Mouse (Mus musculus): ENCODE results near the gene Tmem206. TPM values are rescaled to one million over a fixed set of nuclear protein-coding genes. Genes with fewer than 3 reads are reported as not detected.

Gene Tmem206
- polyA plus RNA-seq, 1 experiment from 2014 or later = 18.3 TPM

- 65% methylated on average over 9 of the region's 9 CpGs for WGBS
- H3K27me3 ChIP-seq = no peaks in the 10 kb centered on the region
- H3K4me3 ChIP-seq = no peak overlapping the region
- H3K9ac ChIP-seq = no peak overlapping the region
- H3K36me3 ChIP-seq = no peaks in the 10 kb centered on the region
- no peak overlapping the region for H3K4me2 ChIP-seq
- 0 out of 2 replicates have a peak, but pooled peaks cover 5% of the 10 kb centered on the region for H3K4me1 ChIP-seq
- H3K9me3 ChIP-seq = no peaks in the 10 kb centered on the region
- ATAC-seq (ENCODE audit: insufficient number of reproducible peaks, insufficient read depth, low FRiP score, low TSS enrichment, low read depth) = no peak
- H3K27ac ChIP-seq = no peak overlapping the region
Measured at GRCm38 (mm10) chr1:191293996-191294795, 31.5 kb upstream of the Tmem206 start.

- no peak overlapping the region for H3K9ac ChIP-seq
- 35% methylated on average over 3 of the region's 3 CpGs for WGBS
- 0 out of 2 replicates have a peak, but pooled peaks cover 5% of the 10 kb centered on the region for H3K4me1 ChIP-seq
- H3K27me3 ChIP-seq = no peaks in the 10 kb centered on the region
- no peak overlapping the region for H3K4me2 ChIP-seq
- no peaks in the 10 kb centered on the region for H3K9me3 ChIP-seq
- no peak overlapping the region for H3K4me3 ChIP-seq
- H3K27ac ChIP-seq = no peak overlapping the region
- H3K36me3 ChIP-seq = no peaks in the 10 kb centered on the region
- no peak for ATAC-seq (ENCODE audit: insufficient number of reproducible peaks, insufficient read depth, low FRiP score, low TSS enrichment, low read depth)
Measured at GRCm38 (mm10) chr1:191295784-191296183, 29.9 kb upstream of the Tmem206 start.

DNA sequence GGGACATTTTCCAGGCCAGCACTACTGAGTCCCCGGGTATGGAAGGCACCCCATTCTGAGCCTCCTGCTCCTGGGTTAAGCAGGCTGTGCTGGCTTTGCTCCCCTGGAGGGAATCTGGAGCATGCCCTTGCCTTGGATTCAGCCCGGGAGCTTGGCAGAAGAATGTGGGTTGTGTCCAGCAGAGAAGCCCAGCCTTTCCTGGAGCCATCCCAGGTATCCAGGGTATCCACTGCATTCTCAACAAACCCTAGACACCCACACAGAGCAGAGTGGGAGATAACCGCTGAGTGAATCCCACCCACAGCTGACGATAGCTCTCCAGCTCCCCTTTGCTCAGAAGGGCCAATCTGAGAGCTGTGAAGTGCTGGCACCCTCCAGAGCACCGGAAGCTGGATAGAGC is 29.3 kb upstream of the Tmem206 start:
- Histone ChIP-seq H3K4me3 (no peak overlapping the region), H3K27me3 (no peaks in the 10 kb centered on the region), H3K27ac (no peak overlapping the region), H3K9ac (no peak overlapping the region), H3K4me2 (no peak overlapping the region), H3K36me3 (no peaks in the 10 kb centered on the region), H3K4me1 (0 out of 2 replicates have a peak, but pooled peaks cover 5% of the 10 kb centered on the region), H3K9me3 (no peaks in the 10 kb centered on the region)
- ATAC-seq (ENCODE audit: insufficient number of reproducible peaks, insufficient read depth, low FRiP score, low TSS enrichment, low read depth) = no peak
- WGBS = 74% methylated on average over 5 of the region's 5 CpGs

- no peak overlapping the region for H3K27ac ChIP-seq
- no peak overlapping the region for H3K4me3 ChIP-seq
- H3K9me3 ChIP-seq = no peaks in the 10 kb centered on the region
- no peak overlapping the region for H3K9ac ChIP-seq
- H3K4me2 ChIP-seq = no peak overlapping the region
- no peaks in the 10 kb centered on the region for H3K36me3 ChIP-seq
- H3K27me3 ChIP-seq = no peaks in the 10 kb centered on the region
- ATAC-seq (ENCODE audit: insufficient number of reproducible peaks, insufficient read depth, low FRiP score, low TSS enrichment, low read depth) = no peak
- H3K4me1 ChIP-seq = no peaks in the 10 kb centered on the region
- WGBS = 86% methylated on average over 4 of the region's 4 CpGs
Measured at GRCm38 (mm10) chr1:191298304-191298703, 27.4 kb upstream of the Tmem206 start.

GRCm38 (mm10) chr1:191299215-191299942 is 26.3 kb upstream of the Tmem206 start:
- Histone ChIP-seq H3K27ac (no peak overlapping the region), H3K27me3 (no peaks in the 10 kb centered on the region), H3K9ac (no peak overlapping the region), H3K36me3 (no peaks in the 10 kb centered on the region), H3K4me2 (no peak overlapping the region), H3K4me3 (no peak overlapping the region), H3K4me1 (no peaks in the 10 kb centered on the region), H3K9me3 (no peaks in the 10 kb centered on the region)
- ATAC-seq (ENCODE audit: insufficient number of reproducible peaks, insufficient read depth, low FRiP score, low TSS enrichment, low read depth) = no peak
- 52% methylated on average over 11 of the region's 11 CpGs for WGBS

DNA sequence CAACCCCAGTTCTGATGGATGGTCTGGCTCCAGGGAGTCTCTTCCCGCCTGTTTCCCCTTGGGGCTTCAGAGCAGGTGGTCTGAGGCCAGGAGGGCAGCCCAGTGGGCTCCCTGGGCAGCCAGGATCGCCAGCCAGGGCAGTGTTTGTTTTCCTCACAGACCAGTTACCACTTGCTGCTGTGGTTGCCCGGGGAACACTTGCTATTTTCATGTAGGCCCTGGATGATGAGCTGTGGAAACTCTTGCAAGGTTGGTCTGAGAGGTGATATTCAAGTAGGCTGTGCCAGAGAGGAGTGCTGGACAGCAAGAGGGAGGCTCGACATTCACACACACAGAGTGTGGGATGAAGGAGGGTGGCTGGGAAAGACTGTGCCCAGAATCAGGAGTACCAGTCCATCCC is 23.8 kb upstream of the Tmem206 start:
- H3K9me3 ChIP-seq = no peaks in the 10 kb centered on the region
- no peaks in the 10 kb centered on the region for H3K4me1 ChIP-seq
- H3K27me3 ChIP-seq = no peaks in the 10 kb centered on the region
- H3K36me3 ChIP-seq = peaks cover 8% of the 10 kb centered on the region
- H3K4me3 ChIP-seq = no peak overlapping the region
- 27% methylated on average over 4 of the region's 4 CpGs for WGBS
- H3K4me2 ChIP-seq = no peak overlapping the region
- no peak overlapping the region for H3K27ac ChIP-seq
- ATAC-seq (ENCODE audit: insufficient number of reproducible peaks, insufficient read depth, low FRiP score, low TSS enrichment, low read depth) = no peak
- no peak overlapping the region for H3K9ac ChIP-seq

DNA sequence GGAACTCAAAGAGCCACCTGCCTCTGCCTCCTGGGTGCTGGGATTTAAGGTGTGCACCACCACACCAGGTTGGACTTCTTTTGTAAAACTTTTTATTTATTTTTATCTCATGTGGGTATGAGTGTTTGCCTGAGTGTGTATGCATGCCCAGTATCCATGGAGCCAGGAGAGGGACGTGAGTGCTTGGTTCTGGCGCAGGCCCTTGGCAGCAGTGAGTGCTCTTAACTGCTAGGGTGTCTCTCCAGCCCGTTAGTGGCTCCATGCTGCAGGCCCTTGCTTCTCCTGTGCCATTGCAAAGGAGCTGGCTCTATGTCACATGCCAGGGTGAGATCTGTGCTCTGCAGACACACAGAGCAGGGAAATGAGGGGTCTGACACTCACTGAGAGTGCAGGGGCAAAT is 22.0 kb upstream of the Tmem206 start:
- Histone ChIP-seq H3K4me1 (no peaks in the 10 kb centered on the region), H3K9me3 (no peaks in the 10 kb centered on the region), H3K4me3 (no peak overlapping the region), H3K27ac (no peak overlapping the region), H3K36me3 (peaks cover 22% of the 10 kb centered on the region), H3K27me3 (no peaks in the 10 kb centered on the region), H3K4me2 (no peak overlapping the region), H3K9ac (no peak overlapping the region)
- WGBS = 68% methylated on average over 3 of the region's 3 CpGs
- no peak for ATAC-seq (ENCODE audit: insufficient number of reproducible peaks, insufficient read depth, low FRiP score, low TSS enrichment, low read depth)

DNA sequence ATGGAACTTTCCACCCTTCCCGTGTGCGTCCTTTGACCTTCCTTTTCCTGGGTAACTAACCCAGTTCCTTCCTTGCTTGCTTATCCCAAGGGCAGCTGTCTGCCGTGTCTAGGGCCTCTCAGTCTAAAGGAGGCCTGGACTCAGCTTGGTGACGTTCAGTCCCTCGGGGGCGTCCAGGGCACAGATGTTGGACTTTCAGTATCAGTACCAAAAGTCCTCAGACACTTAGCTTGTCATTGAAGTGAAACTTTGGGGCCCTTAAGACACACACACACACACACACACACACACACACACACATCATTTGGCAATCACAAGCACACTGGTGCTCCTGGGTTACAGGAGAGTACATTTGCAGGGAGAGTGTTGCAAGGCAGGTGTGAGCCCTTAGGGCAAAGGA is 21.5 kb upstream of the Tmem206 start:
- no peak overlapping the region for H3K4me3 ChIP-seq
- ATAC-seq (ENCODE audit: insufficient number of reproducible peaks, insufficient read depth, low FRiP score, low TSS enrichment, low read depth) = no peak
- WGBS = 52% methylated on average over 6 of the region's 6 CpGs

GRCm38 (mm10) chr1:191305610-191306009 is 20.1 kb upstream of the Tmem206 start:
- Histone ChIP-seq H3K4me2 (no peak overlapping the region), H3K27ac (no peak overlapping the region), H3K9me3 (no peaks in the 10 kb centered on the region), H3K4me3 (no peak overlapping the region), H3K27me3 (no peaks in the 10 kb centered on the region), H3K4me1 (no peaks in the 10 kb centered on the region), H3K9ac (no peak overlapping the region), H3K36me3 (peaks cover 27% of the 10 kb centered on the region)
- 61% methylated on average over 7 of the region's 7 CpGs for WGBS
- ATAC-seq (ENCODE audit: insufficient number of reproducible peaks, insufficient read depth, low FRiP score, low TSS enrichment, low read depth) = no peak

More for the DNA sequence above, 21.5 kb upstream of the Tmem206 start:
- Histone ChIP-seq H3K27ac (no peak overlapping the region), H3K4me2 (no peak overlapping the region), H3K36me3 (peaks cover 22% of the 10 kb centered on the region), H3K27me3 (no peaks in the 10 kb centered on the region), H3K9me3 (no peaks in the 10 kb centered on the region), H3K9ac (no peak overlapping the region), H3K4me1 (no peaks in the 10 kb centered on the region)

DNA sequence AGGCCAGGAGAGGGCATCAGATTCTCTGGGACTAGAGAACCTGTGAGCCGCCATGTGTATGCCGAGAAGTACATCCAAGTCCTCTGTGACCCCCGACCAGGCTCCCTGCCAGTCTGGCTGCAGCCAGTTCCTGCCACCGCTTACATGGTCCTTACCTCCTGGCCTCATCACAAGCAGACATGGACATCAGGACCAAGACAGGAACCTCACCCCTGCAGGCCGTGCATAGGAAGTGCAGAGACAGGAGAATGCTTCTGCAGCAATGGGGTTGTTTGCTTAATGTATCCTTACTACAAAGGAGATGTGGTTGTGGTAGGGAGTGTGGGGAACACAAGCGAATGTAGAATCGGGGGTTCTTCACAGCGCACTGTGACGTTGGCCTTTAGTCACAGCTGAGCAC is 19.4 kb upstream of the Tmem206 start:
- ATAC-seq (ENCODE audit: insufficient number of reproducible peaks, insufficient read depth, low FRiP score, low TSS enrichment, low read depth) = no peak
- no peak overlapping the region for H3K4me3 ChIP-seq
- peaks cover 27% of the 10 kb centered on the region for H3K36me3 ChIP-seq
- no peak overlapping the region for H3K9ac ChIP-seq
- WGBS = 87% methylated on average over 9 of the region's 9 CpGs
- H3K4me1 ChIP-seq = no peaks in the 10 kb centered on the region
- no peaks in the 10 kb centered on the region for H3K9me3 ChIP-seq
- H3K27ac ChIP-seq = no peak overlapping the region
- H3K27me3 ChIP-seq = no peaks in the 10 kb centered on the region
- H3K4me2 ChIP-seq = no peak overlapping the region

DNA sequence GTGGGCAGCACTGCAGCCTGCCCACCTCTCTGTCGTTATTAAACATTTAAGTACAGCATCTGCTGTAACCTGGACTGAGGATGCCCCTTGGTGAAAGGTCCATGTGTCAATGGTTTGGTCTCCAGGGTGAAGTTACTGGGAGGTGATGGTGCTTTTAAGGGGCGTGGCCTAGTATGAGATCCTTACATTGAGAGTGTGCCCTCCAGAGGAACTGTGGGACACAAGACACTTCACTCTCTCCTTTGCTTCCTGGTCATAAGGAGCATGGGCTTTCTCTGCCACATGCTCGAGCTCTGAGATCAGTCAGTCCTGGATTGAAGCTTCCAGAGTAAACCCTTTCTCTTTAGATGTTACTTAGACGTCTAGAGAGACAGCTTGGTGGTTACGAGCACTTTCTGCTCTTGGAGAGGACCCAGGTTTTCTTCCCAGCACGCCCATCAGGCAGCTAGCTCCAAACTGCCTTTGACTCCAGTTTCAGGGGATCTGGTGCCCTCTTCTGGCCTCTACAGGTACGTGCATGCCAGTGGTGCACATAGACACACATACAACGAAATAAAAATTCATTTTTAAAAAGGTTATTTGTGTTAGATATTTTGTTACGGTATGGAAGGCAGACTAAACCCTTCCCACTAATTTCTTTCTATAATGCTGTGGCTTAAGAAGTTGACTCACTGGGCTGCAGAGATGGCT is 17.8 kb upstream of the Tmem206 start:
- Histone ChIP-seq H3K9me3 (no peaks in the 10 kb centered on the region), H3K4me2 (no peak overlapping the region), H3K4me1 (peaks cover 3% of the 10 kb centered on the region; the same call in 1 of the 2 replicates), H3K9ac (no peak overlapping the region), H3K27ac (no peak overlapping the region), H3K4me3 (no peak overlapping the region), H3K27me3 (no peaks in the 10 kb centered on the region), H3K36me3 (peaks cover 27% of the 10 kb centered on the region)
- no peak for ATAC-seq (ENCODE audit: insufficient number of reproducible peaks, insufficient read depth, low FRiP score, low TSS enrichment, low read depth)
- 79% methylated on average over 9 of the region's 9 CpGs for WGBS
